Mouse (Mus musculus) testis, adult 2 months (tissue): Measurements from ENCODE around the gene Kcnmb4. TPM values are rescaled to one million over a fixed set of nuclear protein-coding genes. Genes with fewer than 3 reads are reported as not detected.

ENCODE experiments used
- H3K27ac ChIP-seq: fragments of 200-500 bp; 2 replicates; pipeline ENCODE4 v1.5.1; 2012; ENCODE audit warnings: low read depth, low read length; ENCODE audit not compliant: control insufficient read depth, insufficient read depth
- H3K27me3 ChIP-seq: fragments of 200-500 bp; 2 replicates; pipeline ENCODE4 v1.6.1; 2012; ENCODE audit warnings: mild to moderate bottlenecking, low read length, moderate library complexity; ENCODE audit not compliant: control insufficient read depth, insufficient read depth
- H3K36me3 ChIP-seq: fragments of 200-500 bp; 2 replicates; pipeline ENCODE4 v1.6.1; 2012; ENCODE audit warnings: mild to moderate bottlenecking, low read length; ENCODE audit not compliant: control insufficient read depth, insufficient read depth
- H3K4me1 ChIP-seq: fragments of 200-500 bp; 2 replicates; pipeline ENCODE4 v1.6.1; 2012; ENCODE audit warnings: low read length; ENCODE audit not compliant: control insufficient read depth, insufficient read depth
- H3K4me3 ChIP-seq: fragments of 200-500 bp; 2 replicates; pipeline ENCODE4 v1.5.1; 2012; ENCODE audit warnings: low read depth, mild to moderate bottlenecking, low read length, moderate library complexity, mixed read lengths; ENCODE audit not compliant: control insufficient read depth
- CTCF ChIP-seq: fragments of 200-500 bp; IDR thresholded peaks from 2 replicates; pipeline ENCODE4 v1.5.1; 2012; ENCODE audit warnings: low read depth, mild to moderate bottlenecking, inconsistent platforms, low read length, moderate library complexity; ENCODE audit not compliant: control insufficient read depth, insufficient read depth, insufficient replicate concordance
- POLR2A ChIP-seq: fragments of 200-500 bp; IDR thresholded peaks from 2 replicates; pipeline ENCODE4 v1.6.1; 2012; ENCODE audit warnings: low read depth, mild to moderate bottlenecking, inconsistent platforms, low read length, moderate library complexity; ENCODE audit not compliant: control insufficient read depth
- polyA plus RNA-seq: library from polyadenylated mRNA; depleted of rRNA; stranded (reverse); fragments of >200 nt; gene quantifications from 2 replicates; pipeline ENCODE4 v1.2.3, GENCODE M21; 2012

Kcnmb4 gene
- polyA plus RNA-seq, 1 experiment = 145 TPM

DNA sequence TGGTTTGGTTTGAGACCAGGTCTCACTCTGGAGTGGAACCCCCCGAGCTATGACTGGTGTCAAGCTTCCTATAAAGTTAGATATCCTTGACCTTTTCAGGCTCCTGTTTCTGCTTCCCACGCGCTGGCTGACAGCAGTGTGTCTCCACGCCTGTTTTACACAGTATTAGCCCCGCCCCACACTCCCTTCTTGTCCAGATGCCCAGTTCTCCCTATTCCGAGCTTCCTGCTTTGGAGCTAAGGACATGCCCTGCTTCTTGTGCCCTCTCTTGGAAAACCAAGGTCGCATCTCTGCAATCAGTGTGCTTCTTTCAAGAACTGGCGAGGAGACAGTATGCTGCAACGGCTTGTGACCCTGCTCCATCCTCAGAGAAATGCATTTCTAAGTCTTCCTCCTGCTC lies 23.1 kb downstream of the Kcnmb4 start:
- no peak for TF ChIP-seq POLR2A
- TF ChIP-seq CTCF = no peak
- H3K4me3 ChIP-seq = no peak overlapping the region
- H3K27ac ChIP-seq = no peak overlapping the region
- no peaks in the 10 kb centered on the region for H3K27me3 ChIP-seq
- no peaks in the 10 kb centered on the region for H3K36me3 ChIP-seq
- H3K4me1 ChIP-seq = no peaks in the 10 kb centered on the region

DNA sequence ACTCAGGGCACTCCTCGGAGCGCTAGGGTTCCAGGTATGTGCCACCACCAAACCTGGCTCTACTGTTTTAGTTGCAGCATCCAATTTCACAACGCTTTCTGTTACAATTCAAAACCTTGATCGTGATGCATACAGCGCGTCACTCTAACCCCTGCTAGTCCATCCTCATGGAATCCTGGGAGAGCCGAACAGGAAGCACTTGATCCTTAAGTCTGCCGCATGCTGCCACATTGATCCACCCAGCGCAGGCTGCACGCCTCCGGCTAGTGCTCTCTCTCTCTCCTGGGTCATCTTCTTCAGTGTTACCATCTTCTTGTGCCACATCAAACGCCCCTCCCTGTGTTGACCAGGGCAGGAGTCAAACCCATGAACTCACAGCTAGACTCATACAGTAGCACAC lies 25.5 kb downstream of the Kcnmb4 start:
- no peaks in the 10 kb centered on the region for H3K27me3 ChIP-seq
- H3K4me3 ChIP-seq = no peak overlapping the region
- H3K36me3 ChIP-seq = no peaks in the 10 kb centered on the region
- H3K4me1 ChIP-seq = no peaks in the 10 kb centered on the region
- H3K27ac ChIP-seq = no peak overlapping the region
- TF ChIP-seq POLR2A (no peak), CTCF (no peak)

DNA sequence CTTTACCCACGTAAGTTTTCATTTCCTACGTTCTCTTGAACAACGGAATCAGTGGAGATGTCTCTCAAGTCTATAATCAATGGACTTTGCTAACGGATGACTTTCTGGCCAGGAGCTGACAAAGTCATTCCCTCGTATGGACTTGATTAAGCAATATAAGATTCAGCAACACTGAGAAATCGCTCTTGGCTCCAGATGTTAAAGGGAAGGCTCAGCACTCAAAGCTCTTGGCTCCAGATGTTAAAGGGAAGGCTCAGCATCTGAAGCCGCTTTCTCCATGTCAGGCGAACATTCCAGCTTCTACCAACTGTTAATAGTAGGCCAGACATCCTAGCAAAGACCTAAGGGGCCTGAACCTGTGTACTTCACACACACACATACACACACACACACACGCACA lies 26.5 kb downstream of the Kcnmb4 start:
- Histone ChIP-seq H3K27me3 (no peaks in the 10 kb centered on the region), H3K27ac (no peak overlapping the region), H3K36me3 (no peaks in the 10 kb centered on the region), H3K4me1 (no peaks in the 10 kb centered on the region), H3K4me3 (no peak overlapping the region)
- no peak for TF ChIP-seq POLR2A
- no peak for TF ChIP-seq CTCF

DNA sequence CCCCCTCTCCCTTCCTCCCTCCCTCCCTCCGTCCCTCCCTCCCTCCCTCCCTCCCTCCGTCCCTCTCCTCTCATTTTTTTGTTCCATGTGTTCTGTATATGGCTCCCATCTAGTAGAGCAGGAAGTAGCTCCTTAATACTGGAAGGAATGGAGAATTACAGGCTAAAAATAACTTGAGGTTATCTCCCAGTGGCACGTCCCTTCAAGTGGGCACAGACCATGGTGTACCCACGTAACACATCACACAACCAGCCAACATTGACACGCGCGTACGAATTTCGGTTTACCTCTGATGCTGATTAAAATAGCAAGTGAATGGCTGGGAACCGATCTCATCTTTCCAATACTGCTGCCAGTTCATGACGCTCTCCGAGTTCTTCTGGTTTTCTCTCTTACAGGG lies 27.6 kb downstream of the Kcnmb4 start:
- no peaks in the 10 kb centered on the region for H3K36me3 ChIP-seq
- TF ChIP-seq CTCF (no peak), POLR2A (no peak)

DNA sequence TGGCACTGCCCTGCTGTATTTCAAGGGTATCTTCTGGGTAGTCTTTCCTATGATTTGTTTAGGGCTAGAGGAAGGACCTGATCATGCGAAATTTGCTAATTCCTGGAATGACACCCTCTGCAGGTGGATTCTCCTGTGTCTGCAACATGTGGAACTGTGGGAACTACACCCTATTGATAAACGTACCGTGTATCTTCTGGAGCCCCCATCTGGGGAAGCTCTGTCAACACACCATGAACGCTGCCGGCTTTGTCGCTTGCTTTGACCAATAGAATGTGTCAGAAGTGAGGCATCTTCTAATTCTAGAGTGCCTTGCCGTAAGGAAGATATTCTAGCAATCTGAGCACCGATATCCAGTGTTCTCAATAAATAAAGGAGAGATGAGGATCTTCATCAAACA lies 28.9 kb downstream of the Kcnmb4 start:
- H3K27me3 ChIP-seq = no peaks in the 10 kb centered on the region
- TF ChIP-seq POLR2A = no peak
- no peak for TF ChIP-seq CTCF
- no peak overlapping the region for H3K27ac ChIP-seq
- H3K4me3 ChIP-seq = no peak overlapping the region
- no peaks in the 10 kb centered on the region for H3K4me1 ChIP-seq
- no peaks in the 10 kb centered on the region for H3K36me3 ChIP-seq

More for the DNA sequence above, 27.6 kb downstream of the Kcnmb4 start:
- Histone ChIP-seq H3K4me1 (no peaks in the 10 kb centered on the region), H3K4me3 (no peak overlapping the region), H3K27ac (no peak overlapping the region), H3K27me3 (no peaks in the 10 kb centered on the region)

DNA sequence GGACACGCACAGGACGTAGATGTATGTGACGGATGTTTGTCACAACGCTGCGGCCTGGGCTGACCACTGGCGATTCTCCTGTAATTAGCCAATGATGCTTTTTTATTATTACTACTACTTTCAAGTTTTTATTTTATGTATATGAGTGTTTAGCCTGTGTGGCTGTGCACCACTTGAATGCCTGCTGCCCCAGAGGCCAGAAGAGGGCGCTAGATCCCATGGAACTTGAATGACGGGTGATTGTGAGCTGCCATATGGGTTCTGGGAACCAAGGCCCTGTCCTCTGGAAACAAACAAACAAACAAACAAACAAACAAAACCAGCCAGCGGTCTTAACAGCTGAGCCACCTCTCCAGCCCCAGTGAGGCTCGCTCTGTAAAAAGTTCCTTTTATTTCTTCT lies 29.3 kb downstream of the Kcnmb4 start:
- no peak overlapping the region for H3K4me3 ChIP-seq
- TF ChIP-seq POLR2A (no peak), CTCF (peak; percentile 26; the same call in 1 of the 2 replicates)
- no peaks in the 10 kb centered on the region for H3K4me1 ChIP-seq
- no peak overlapping the region for H3K27ac ChIP-seq
- no peaks in the 10 kb centered on the region for H3K36me3 ChIP-seq
- H3K27me3 ChIP-seq = no peaks in the 10 kb centered on the region

DNA sequence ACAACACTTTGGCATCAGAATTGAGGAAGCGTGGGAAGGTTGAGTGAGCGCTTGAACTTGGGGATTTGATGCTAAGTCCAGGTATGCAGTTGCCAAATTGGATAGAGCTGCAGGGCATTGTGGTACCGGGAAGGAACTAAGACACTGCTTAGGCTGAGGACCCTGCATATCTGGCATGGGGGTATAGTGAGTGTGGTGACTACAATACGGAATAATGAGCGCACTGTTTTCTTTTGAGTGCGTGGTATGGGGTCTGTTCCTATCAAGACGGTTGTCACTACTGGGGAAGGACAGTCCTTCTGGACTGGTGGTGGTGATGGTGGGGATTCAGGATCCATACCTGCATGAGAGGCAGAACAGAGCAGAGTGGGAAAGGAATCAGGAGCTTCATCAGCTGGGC lies 32.7 kb downstream of the Kcnmb4 start:
- Histone ChIP-seq H3K4me1 (no peaks in the 10 kb centered on the region), H3K27me3 (no peaks in the 10 kb centered on the region), H3K4me3 (no peak overlapping the region), H3K27ac (no peak overlapping the region), H3K36me3 (no peaks in the 10 kb centered on the region)
- TF ChIP-seq CTCF = no peak
- no peak for TF ChIP-seq POLR2A

DNA sequence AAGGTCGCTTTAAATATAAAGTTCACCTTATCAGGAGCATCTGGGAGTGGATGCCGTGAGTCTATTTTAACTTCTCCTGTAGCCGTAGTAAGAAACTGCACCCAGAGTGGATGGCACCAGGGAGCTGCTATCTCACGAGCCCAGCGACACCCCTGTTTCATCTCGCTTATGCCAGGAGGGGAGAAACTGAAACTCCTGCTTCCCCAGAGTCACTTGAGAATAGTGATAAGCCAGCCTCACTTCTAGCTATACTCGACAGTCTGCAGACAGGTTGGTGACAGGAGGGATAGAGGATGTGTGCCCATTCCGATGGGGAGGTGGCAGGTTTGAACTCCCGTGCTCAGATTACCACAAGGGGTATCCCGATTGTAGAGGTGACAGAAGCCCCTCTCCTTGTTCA lies 33.6 kb downstream of the Kcnmb4 start:
- Histone ChIP-seq H3K4me3 (no peak overlapping the region), H3K27me3 (no peaks in the 10 kb centered on the region), H3K4me1 (no peaks in the 10 kb centered on the region), H3K36me3 (no peaks in the 10 kb centered on the region), H3K27ac (no peak overlapping the region)
- TF ChIP-seq POLR2A (no peak), CTCF (no peak)
